Mouse (Mus musculus): ENCODE data around the gene Il17f. TPM values are rescaled to one million over a fixed set of nuclear protein-coding genes. Genes with fewer than 3 reads are reported as not detected.
"Not testable (repeated sequence)": the region's sequence is repeated elsewhere in the genome, so short reads cannot be mapped to it uniquely, and the experiment has no call there.

Il17f gene
- polyA plus RNA-seq, 1 experiment from 2014 or later: not detected

DNA sequence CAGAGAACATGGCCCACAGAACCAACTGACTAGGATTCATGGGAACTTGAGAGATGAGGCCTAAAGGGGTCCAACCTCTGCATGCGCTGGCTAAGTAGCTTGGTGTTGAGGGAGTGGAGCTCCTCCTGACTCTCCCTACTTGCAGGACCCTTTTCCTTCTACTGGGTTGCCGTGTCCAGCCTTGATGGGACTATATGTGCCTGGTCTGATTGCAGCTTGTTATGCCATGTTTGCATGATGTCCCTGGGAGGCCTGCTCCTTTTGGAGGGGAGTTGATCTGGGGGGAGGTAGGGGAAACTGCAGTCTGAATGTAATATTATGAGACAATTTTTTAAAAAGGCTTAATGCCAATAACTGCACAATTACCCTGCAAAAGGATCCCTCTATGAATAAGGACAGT, 10.9 kb upstream of the Il17f start:
- ATAC-seq (replicated peaks; ENCODE audit: low FRiP score, low TSS enrichment, low read depth) (no peak), DNase-seq (ENCODE audit: low spot score) (no peak)
- no peak overlapping the region for H3K4me2 ChIP-seq (ENCODE audit: low read length)
- no peak overlapping the region for H3K27ac ChIP-seq (ENCODE audit: low read depth)
- no peak overlapping the region for H3K4me3 ChIP-seq (ENCODE audit: low read depth, low read length)
- H3K9me3 ChIP-seq (ENCODE audit: control insufficient read depth, low read length): no peaks in the 10 kb centered on the region
- 98% methylated on average over 2 of the region's 2 CpGs for WGBS
- H3K9ac ChIP-seq (ENCODE audit: low read length): no peak overlapping the region
- H3K36me3 ChIP-seq (ENCODE audit: control insufficient read depth, insufficient read depth, low read length): peaks cover 73% of the 10 kb centered on the region
- no peaks in the 10 kb centered on the region for H3K4me1 ChIP-seq (replicated peaks; ENCODE audit: control insufficient read depth, insufficient read depth, low read length)
- no peaks in the 10 kb centered on the region for H3K27me3 ChIP-seq (replicated peaks; ENCODE audit: control insufficient read depth, insufficient read depth, low read length)

DNA sequence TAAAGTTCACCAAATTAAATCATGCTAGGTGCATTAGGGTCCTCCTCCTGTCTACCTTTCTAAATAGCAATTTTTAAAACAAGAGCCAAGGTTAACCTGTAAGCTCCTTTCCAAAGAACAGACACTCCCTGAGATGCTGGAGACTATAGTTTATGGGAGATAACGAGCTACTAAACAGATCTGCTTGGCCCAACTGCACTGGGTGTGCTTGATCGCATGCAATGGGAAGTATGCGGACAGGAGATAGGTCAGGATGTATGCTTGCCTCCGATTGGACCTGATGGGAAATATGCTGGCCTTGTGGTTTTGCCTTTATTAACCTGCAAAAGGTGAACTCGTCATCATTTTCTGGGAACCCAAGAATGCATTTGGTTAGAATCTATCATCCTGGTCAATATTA, 4.8 kb upstream of the Il17f start:
- peaks cover 14% of the 10 kb centered on the region for H3K36me3 ChIP-seq (ENCODE audit: control insufficient read depth, insufficient read depth, low read length)
- ATAC-seq (replicated peaks; ENCODE audit: low FRiP score, low TSS enrichment, low read depth) (no peak), DNase-seq (ENCODE audit: low spot score) (no peak)
- no peak overlapping the region for H3K27ac ChIP-seq (ENCODE audit: low read depth)
- H3K9me3 ChIP-seq (ENCODE audit: control insufficient read depth, low read length): no peaks in the 10 kb centered on the region
- H3K4me1 ChIP-seq (replicated peaks; ENCODE audit: control insufficient read depth, insufficient read depth, low read length): no peaks in the 10 kb centered on the region
- no peak overlapping the region for H3K4me2 ChIP-seq (ENCODE audit: low read length)
- no peaks in the 10 kb centered on the region for H3K27me3 ChIP-seq (replicated peaks; ENCODE audit: control insufficient read depth, insufficient read depth, low read length)
- 91% methylated on average over 5 of the region's 5 CpGs for WGBS
- no peak overlapping the region for H3K4me3 ChIP-seq (ENCODE audit: low read depth, low read length)
- H3K9ac ChIP-seq (ENCODE audit: low read length): no peak overlapping the region

DNA sequence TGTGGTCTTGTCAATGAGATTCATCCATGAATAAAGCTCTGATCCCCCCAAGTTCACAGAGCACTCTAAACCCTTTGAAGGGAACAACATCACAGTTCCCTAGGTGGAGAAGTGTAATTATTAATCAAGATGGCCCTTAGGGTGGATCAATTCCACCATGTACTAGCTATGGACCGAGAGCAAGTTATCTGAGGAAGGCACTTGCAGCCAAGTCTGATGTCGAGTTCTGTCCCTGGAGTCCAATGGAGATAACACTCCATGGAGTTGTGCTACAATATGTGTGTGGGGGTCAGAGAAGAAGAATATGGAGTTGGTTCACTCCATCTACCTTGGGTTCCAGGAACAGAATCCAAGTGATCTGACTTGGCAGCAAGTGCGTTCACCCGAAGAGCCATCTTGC, 4.3 kb upstream of the Il17f start:
- no peaks in the 10 kb centered on the region for H3K27me3 ChIP-seq (replicated peaks; ENCODE audit: control insufficient read depth, insufficient read depth, low read length)
- H3K36me3 ChIP-seq (ENCODE audit: control insufficient read depth, insufficient read depth, low read length): peaks cover 12% of the 10 kb centered on the region
- ATAC-seq (replicated peaks; ENCODE audit: low FRiP score, low TSS enrichment, low read depth) (no peak), DNase-seq (ENCODE audit: low spot score) (no peak)
- no peaks in the 10 kb centered on the region for H3K4me1 ChIP-seq (replicated peaks; ENCODE audit: control insufficient read depth, insufficient read depth, low read length)
- H3K27ac ChIP-seq (ENCODE audit: low read depth): no peak overlapping the region
- H3K9ac ChIP-seq (ENCODE audit: low read length): no peak overlapping the region
- no peaks in the 10 kb centered on the region for H3K9me3 ChIP-seq (ENCODE audit: control insufficient read depth, low read length)
- no peak overlapping the region for H3K4me3 ChIP-seq (ENCODE audit: low read depth, low read length)
- 96% methylated on average over 4 of the region's 4 CpGs for whole genome bisulfite sequencing
- no peak overlapping the region for H3K4me2 ChIP-seq (ENCODE audit: low read length)

DNA sequence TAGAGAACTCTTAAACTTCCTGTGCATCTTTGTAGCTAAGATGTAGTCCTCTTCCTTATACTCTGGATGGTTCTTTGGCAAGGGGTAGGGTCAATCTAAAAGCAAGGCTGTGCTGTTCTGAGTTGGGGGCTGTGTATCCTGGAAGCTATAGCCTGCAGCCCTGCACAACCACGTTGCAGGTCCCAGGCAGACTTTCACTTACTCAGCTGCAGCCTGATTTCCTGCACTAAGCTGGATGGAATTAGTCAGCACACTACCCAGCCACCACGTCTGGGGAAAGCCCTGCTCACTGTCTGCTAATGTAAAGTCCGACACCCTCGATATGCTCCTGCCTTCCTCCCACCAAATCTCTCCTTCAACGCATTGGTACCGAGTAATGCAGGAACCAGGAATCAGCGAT, 997 bp upstream of the Il17f start:
- ATAC-seq (replicated peaks; ENCODE audit: low FRiP score, low TSS enrichment, low read depth) (no peak), DNase-seq (ENCODE audit: low spot score) (no peak)
- 68% methylated on average over 7 of the region's 7 CpGs for WGBS
- Histone ChIP-seq H3K27me3 (replicated peaks; ENCODE audit: control insufficient read depth, insufficient read depth, low read length) (no peaks in the 10 kb centered on the region), H3K9me3 (ENCODE audit: control insufficient read depth, low read length) (no peaks in the 10 kb centered on the region), H3K27ac (ENCODE audit: low read depth) (no peak overlapping the region), H3K4me2 (ENCODE audit: low read length) (no peak overlapping the region), H3K9ac (ENCODE audit: low read length) (no peak overlapping the region), H3K4me1 (replicated peaks; ENCODE audit: control insufficient read depth, insufficient read depth, low read length) (no peaks in the 10 kb centered on the region), H3K36me3 (ENCODE audit: control insufficient read depth, insufficient read depth, low read length) (no peaks in the 10 kb centered on the region), H3K4me3 (ENCODE audit: low read depth, low read length) (no peak overlapping the region)

DNA sequence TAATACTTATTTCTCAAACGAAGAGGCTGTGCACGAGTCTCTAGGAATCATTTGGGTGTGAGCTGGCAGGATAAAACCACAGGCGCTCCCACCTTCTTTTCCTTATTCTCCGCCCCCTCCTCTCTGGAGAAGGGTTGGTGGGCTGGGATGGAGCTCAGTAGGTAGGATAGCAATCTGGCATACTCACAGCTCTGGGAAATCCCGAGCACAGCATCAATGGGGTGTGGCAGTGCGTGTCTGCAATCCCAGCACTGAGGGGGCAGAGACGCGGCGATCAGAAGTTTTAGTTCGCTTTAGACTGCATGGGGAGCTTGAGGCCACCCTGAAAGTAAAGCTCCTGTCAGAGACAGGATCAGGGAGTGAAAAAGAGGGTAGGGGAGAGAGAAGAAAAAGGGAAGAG, 2.0 kb downstream of the Il17f start:
- H3K4me1 ChIP-seq (replicated peaks; ENCODE audit: control insufficient read depth, insufficient read depth, low read length): no peaks in the 10 kb centered on the region
- H3K9ac ChIP-seq (ENCODE audit: low read length): no peak overlapping the region
- no peaks in the 10 kb centered on the region for H3K27me3 ChIP-seq (replicated peaks; ENCODE audit: control insufficient read depth, insufficient read depth, low read length)
- DNase-seq (ENCODE audit: low spot score) (no peak), ATAC-seq (replicated peaks; ENCODE audit: low FRiP score, low TSS enrichment, low read depth) (no peak)
- no peak overlapping the region for H3K4me3 ChIP-seq (ENCODE audit: low read depth, low read length)
- H3K4me2 ChIP-seq (ENCODE audit: low read length): no peak overlapping the region
- no peaks in the 10 kb centered on the region for H3K36me3 ChIP-seq (ENCODE audit: control insufficient read depth, insufficient read depth, low read length)
- WGBS: 50% methylated on average over 10 of the region's 10 CpGs
- no peaks in the 10 kb centered on the region for H3K9me3 ChIP-seq (ENCODE audit: control insufficient read depth, low read length)
- no peak overlapping the region for H3K27ac ChIP-seq (ENCODE audit: low read depth)

DNA sequence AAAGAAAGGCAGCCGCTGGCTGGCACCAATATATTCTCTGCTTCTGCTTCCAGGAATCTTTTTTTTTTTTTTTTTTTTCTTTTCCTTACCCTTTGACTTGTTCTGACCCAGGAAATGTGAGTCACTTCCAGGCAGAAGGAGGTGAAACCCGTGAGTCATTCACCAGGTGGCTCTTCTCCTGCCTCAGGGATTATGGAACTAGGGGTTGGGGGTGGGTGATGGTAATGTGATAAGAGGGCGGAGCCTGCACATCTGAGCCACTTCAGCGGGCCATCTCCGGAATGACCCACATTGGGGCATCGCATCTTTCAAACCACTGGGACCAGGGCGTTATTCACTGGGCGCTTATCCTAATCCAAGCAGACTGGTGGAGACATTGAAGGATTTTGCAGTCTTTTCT, 3.4 kb downstream of the Il17f start:
- 44% methylated on average over 8 of the region's 8 CpGs for WGBS
- no peaks in the 10 kb centered on the region for H3K36me3 ChIP-seq (ENCODE audit: control insufficient read depth, insufficient read depth, low read length)
- ATAC-seq (replicated peaks; ENCODE audit: low FRiP score, low TSS enrichment, low read depth) (no peak), DNase-seq (ENCODE audit: low spot score) (no peak)
- H3K4me1 ChIP-seq (replicated peaks; ENCODE audit: control insufficient read depth, insufficient read depth, low read length): no peaks in the 10 kb centered on the region
- no peak overlapping the region for H3K4me3 ChIP-seq (ENCODE audit: low read depth, low read length)
- no peaks in the 10 kb centered on the region for H3K9me3 ChIP-seq (ENCODE audit: control insufficient read depth, low read length)
- no peak overlapping the region for H3K9ac ChIP-seq (ENCODE audit: low read length)
- no peak overlapping the region for H3K27ac ChIP-seq (ENCODE audit: low read depth)
- H3K27me3 ChIP-seq (replicated peaks; ENCODE audit: control insufficient read depth, insufficient read depth, low read length): no peaks in the 10 kb centered on the region
- no peak overlapping the region for H3K4me2 ChIP-seq (ENCODE audit: low read length)

DNA sequence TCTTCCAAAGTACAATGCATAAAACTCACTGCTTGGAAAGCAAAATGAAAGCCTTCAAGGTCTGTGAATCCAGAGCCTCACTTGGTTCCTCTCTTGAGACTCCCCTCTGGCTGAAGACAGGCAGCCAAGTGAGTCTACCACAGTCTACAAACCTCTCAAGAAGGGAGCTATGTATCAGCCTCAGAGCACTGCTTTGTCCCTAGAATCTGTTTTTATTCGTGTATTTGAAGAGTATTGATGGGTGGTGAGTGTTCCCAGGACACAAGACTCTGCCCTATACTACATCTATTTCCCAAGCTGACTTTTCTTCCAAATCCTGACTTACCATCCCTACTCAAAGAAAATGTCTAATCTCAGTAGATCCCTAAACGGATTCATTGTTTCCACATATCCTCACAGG, 12.1 kb downstream of the Il17f start:
- no peak overlapping the region for H3K9ac ChIP-seq (ENCODE audit: low read length)
- DNase-seq (ENCODE audit: low spot score) (no peak), ATAC-seq (replicated peaks; ENCODE audit: low FRiP score, low TSS enrichment, low read depth) (no peak)
- H3K4me2 ChIP-seq (ENCODE audit: low read length): no peak overlapping the region
- no peaks in the 10 kb centered on the region for H3K27me3 ChIP-seq (replicated peaks; ENCODE audit: control insufficient read depth, insufficient read depth, low read length)
- no peak overlapping the region for H3K27ac ChIP-seq (ENCODE audit: low read depth)
- no peaks in the 10 kb centered on the region for H3K9me3 ChIP-seq (ENCODE audit: control insufficient read depth, low read length)
- H3K4me3 ChIP-seq (ENCODE audit: low read depth, low read length): no peak overlapping the region
- H3K4me1 ChIP-seq (replicated peaks; ENCODE audit: control insufficient read depth, insufficient read depth, low read length): no peaks in the 10 kb centered on the region
- H3K36me3 ChIP-seq (ENCODE audit: control insufficient read depth, insufficient read depth, low read length): no peaks in the 10 kb centered on the region
- 83% methylated on average over 2 of the region's 2 CpGs for WGBS

DNA sequence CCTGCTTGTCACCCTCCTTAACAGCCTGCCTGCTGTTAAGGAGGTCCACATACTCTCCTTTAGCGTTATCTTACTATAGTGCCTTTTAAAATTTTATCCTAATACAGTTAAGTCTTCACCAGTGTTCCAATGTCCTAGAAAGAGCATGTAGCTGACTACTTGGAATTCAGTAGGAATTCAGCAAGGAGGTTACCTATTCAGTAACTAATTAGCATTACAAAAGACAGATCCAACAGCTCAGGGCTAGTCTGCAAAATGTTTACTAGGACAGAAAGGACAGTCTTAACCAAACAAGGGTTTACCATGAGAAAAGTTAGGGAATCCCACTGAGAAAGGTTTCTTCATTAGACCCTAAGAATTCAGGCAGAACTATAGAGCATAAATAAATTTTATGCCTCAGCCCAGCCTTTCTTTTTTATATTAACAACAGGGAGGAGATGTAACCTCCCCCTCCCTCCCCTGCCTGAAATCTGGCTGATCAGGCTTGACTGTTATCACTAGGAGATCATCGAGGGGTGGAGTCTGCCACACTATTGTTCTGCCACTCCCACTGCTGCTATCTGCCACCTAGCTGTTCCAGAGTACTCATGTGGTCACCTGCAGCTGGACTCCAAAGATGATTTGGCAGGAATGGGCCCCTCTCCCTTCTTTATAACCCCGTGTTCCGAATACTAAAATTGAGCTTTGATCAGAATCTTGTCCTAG, 16.2 kb downstream of the Il17f start:
- not testable (repeated sequence) for H3K9me3 ChIP-seq (ENCODE audit: control insufficient read depth, low read length); H3K4me2 ChIP-seq (ENCODE audit: low read length); H3K9ac ChIP-seq (ENCODE audit: low read length); H3K27me3 ChIP-seq (replicated peaks; ENCODE audit: control insufficient read depth, insufficient read depth, low read length); H3K27ac ChIP-seq (ENCODE audit: low read depth); H3K4me1 ChIP-seq (replicated peaks; ENCODE audit: control insufficient read depth, insufficient read depth, low read length); H3K36me3 ChIP-seq (ENCODE audit: control insufficient read depth, insufficient read depth, low read length); ATAC-seq (replicated peaks; ENCODE audit: low FRiP score, low TSS enrichment, low read depth); H3K4me3 ChIP-seq (ENCODE audit: low read depth, low read length); DNase-seq (ENCODE audit: low spot score)
- WGBS: 84% methylated on average over 4 of the region's 4 CpGs

DNA sequence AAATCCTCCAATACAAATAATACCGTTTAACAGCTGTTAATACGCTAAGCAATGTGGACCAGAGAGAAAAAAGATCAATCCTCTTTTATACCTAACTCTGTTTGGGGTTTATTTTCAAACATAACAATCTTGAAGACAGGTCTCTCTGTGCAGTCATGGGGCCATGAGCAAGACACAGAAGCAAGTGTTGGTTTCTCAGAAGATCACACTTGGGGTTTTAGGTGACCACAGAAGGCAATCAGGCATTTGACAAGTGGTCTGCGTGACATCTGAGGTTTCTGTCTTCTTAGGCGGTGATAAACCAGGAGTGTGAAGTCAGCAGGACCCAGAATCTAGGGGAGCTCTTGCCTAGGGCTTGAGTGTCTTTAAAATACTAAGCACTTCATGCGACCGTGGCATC, 23.9 kb downstream of the Il17f start:
- H3K4me2 ChIP-seq (ENCODE audit: low read length): no peak overlapping the region
- H3K4me3 ChIP-seq (ENCODE audit: low read depth, low read length): no peak overlapping the region
- H3K36me3 ChIP-seq (ENCODE audit: control insufficient read depth, insufficient read depth, low read length): no peaks in the 10 kb centered on the region
- no peaks in the 10 kb centered on the region for H3K27me3 ChIP-seq (replicated peaks; ENCODE audit: control insufficient read depth, insufficient read depth, low read length)
- DNase-seq (ENCODE audit: low spot score): no peak
- H3K4me1 ChIP-seq (replicated peaks; ENCODE audit: control insufficient read depth, insufficient read depth, low read length): no peaks in the 10 kb centered on the region
- ATAC-seq (replicated peaks; ENCODE audit: low FRiP score, low TSS enrichment, low read depth): no peak
- no peak overlapping the region for H3K9ac ChIP-seq (ENCODE audit: low read length)
- 81% methylated on average over 6 of the region's 6 CpGs for WGBS
- no peak overlapping the region for H3K27ac ChIP-seq (ENCODE audit: low read depth)
- no peaks in the 10 kb centered on the region for H3K9me3 ChIP-seq (ENCODE audit: control insufficient read depth, low read length)
